Mouse (Mus musculus): Measurements from ENCODE around the gene Gm28557. TPM values are rescaled to one million over a fixed set of nuclear protein-coding genes. Genes with fewer than 3 reads are reported as not detected.
A peak's percentile ranks its signal among the peaks of the same experiment; 100 is the strongest.
"Not testable (repeated sequence)": the region's sequence is repeated elsewhere in the genome, so short reads cannot be mapped to it uniquely, and the experiment has no call there.

Gm28557 gene
- polyA plus RNA-seq (2012; rRNA removed): 4.0 and 5.0 TPM in 2 replicates

- Histone ChIP-seq H3K4me1 (ENCODE audit: control insufficient read depth, insufficient read depth, low read length) (peaks cover 4% of the 10 kb centered on the region), H3K36me3 (ENCODE audit: control insufficient read depth, insufficient read depth, low read length) (no peaks in the 10 kb centered on the region), H3K27me3 (replicated peaks; ENCODE audit: control insufficient read depth, insufficient read depth, low read length) (no peaks in the 10 kb centered on the region), H3K4me3 (ENCODE audit: insufficient read depth, low read depth, low read length) (peak within 1 kb of the TSS; percentile 85), H3K27ac (ENCODE audit: insufficient read depth, low read depth, low read length) (peak within 1 kb of the TSS; percentile 85)
- WGBS: under 1% methylated on average over 17 of the region's 17 CpGs
- peak; percentile 99 for DNase-seq
- TF ChIP-seq CTCF (conservative IDR thresholded peaks at IDR 0.05; ENCODE audit: insufficient read depth, insufficient read length, low read depth, low read length): peak; percentile 57
- peak; percentile 28 for TF ChIP-seq POLR2A (IDR thresholded peaks at IDR 0.05; ENCODE audit: low read depth, low read length)
Measured at GRCm38 (mm10) chr13:67108194-67108820, at the start of gene Gm28557. Gene Gm28557, minus strand, starts transcription at chr13:67108604.

- Histone ChIP-seq H3K27ac (ENCODE audit: insufficient read depth, low read depth, low read length) (no peak overlapping the region), H3K4me3 (ENCODE audit: insufficient read depth, low read depth, low read length) (peak overlapping the region; percentile 77), H3K4me1 (ENCODE audit: control insufficient read depth, insufficient read depth, low read length) (no peaks in the 10 kb centered on the region), H3K36me3 (ENCODE audit: control insufficient read depth, insufficient read depth, low read length) (no peaks in the 10 kb centered on the region), H3K27me3 (replicated peaks; ENCODE audit: control insufficient read depth, insufficient read depth, low read length) (no peaks in the 10 kb centered on the region)
- TF ChIP-seq CTCF (conservative IDR thresholded peaks at IDR 0.05; ENCODE audit: insufficient read depth, insufficient read length, low read depth, low read length) (no peak), POLR2A (IDR thresholded peaks at IDR 0.05; ENCODE audit: low read depth, low read length) (no peak)
- DNase-seq: peak; percentile 91
- 1% methylated on average over 18 of the region's 18 CpGs for WGBS
Measured at GRCm38 (mm10) chr13:67128038-67128721, 19.8 kb upstream of the Gm28557 start.

- 78% methylated on average over 10 of the region's 10 CpGs for WGBS
- not testable (repeated sequence) for H3K4me3 ChIP-seq (ENCODE audit: insufficient read depth, low read depth, low read length); H3K4me1 ChIP-seq (ENCODE audit: control insufficient read depth, insufficient read depth, low read length); H3K36me3 ChIP-seq (ENCODE audit: control insufficient read depth, insufficient read depth, low read length); H3K27me3 ChIP-seq (replicated peaks; ENCODE audit: control insufficient read depth, insufficient read depth, low read length); DNase-seq; H3K27ac ChIP-seq (ENCODE audit: insufficient read depth, low read depth, low read length)
Measured at GRCm38 (mm10) chr13:67127507-67127906, 19.1 kb upstream of the Gm28557 start.

- DNase-seq: no peak
- Histone ChIP-seq H3K27me3 (replicated peaks; ENCODE audit: control insufficient read depth, insufficient read depth, low read length) (no peaks in the 10 kb centered on the region), H3K4me3 (ENCODE audit: insufficient read depth, low read depth, low read length) (no peak overlapping the region), H3K4me1 (ENCODE audit: control insufficient read depth, insufficient read depth, low read length) (no peaks in the 10 kb centered on the region), H3K36me3 (ENCODE audit: control insufficient read depth, insufficient read depth, low read length) (no peaks in the 10 kb centered on the region), H3K27ac (ENCODE audit: insufficient read depth, low read depth, low read length) (no peak overlapping the region)
- 88% methylated on average over 1 of the region's 1 CpGs for WGBS
- TF ChIP-seq POLR2A (IDR thresholded peaks at IDR 0.05; ENCODE audit: low read depth, low read length) (no peak), CTCF (conservative IDR thresholded peaks at IDR 0.05; ENCODE audit: insufficient read depth, insufficient read length, low read depth, low read length) (no peak)
Measured at GRCm38 (mm10) chr13:67124460-67124859, 16.1 kb upstream of the Gm28557 start.

- H3K27ac ChIP-seq (ENCODE audit: insufficient read depth, low read depth, low read length); H3K4me1 ChIP-seq (ENCODE audit: control insufficient read depth, insufficient read depth, low read length); H3K36me3 ChIP-seq (ENCODE audit: control insufficient read depth, insufficient read depth, low read length); H3K4me3 ChIP-seq (ENCODE audit: insufficient read depth, low read depth, low read length); DNase-seq; H3K27me3 ChIP-seq (replicated peaks; ENCODE audit: control insufficient read depth, insufficient read depth, low read length): not testable (repeated sequence)
Measured at GRCm38 (mm10) chr13:67121360-67121759, 13.0 kb upstream of the Gm28557 start, which contains the start of gene Zfp759. Gene Zfp759, plus strand, starts transcription at chr13:67121660.

- not testable (repeated sequence) for H3K4me1 ChIP-seq (ENCODE audit: control insufficient read depth, insufficient read depth, low read length)
Measured at GRCm38 (mm10) chr13:67116163-67116562, 7.8 kb upstream of the Gm28557 start, which contains the start of gene Rslcan18. Gene Rslcan18, minus strand, starts transcription at chr13:67116263.

GRCm38 (mm10) chr13:67113287-67113686 lies 4.9 kb upstream of the Gm28557 start:
- H3K27ac ChIP-seq (ENCODE audit: insufficient read depth, low read depth, low read length): no peak overlapping the region
- no peaks in the 10 kb centered on the region for H3K27me3 ChIP-seq (replicated peaks; ENCODE audit: control insufficient read depth, insufficient read depth, low read length)
- DNase-seq: no peak
- no peaks in the 10 kb centered on the region for H3K36me3 ChIP-seq (ENCODE audit: control insufficient read depth, insufficient read depth, low read length)
- WGBS: 91% methylated on average over 2 of the region's 2 CpGs
- H3K4me3 ChIP-seq (ENCODE audit: insufficient read depth, low read depth, low read length): no peak overlapping the region
- TF ChIP-seq CTCF (conservative IDR thresholded peaks at IDR 0.05; ENCODE audit: insufficient read depth, insufficient read length, low read depth, low read length): no peak
- no peak for TF ChIP-seq POLR2A (IDR thresholded peaks at IDR 0.05; ENCODE audit: low read depth, low read length)
- H3K4me1 ChIP-seq (ENCODE audit: control insufficient read depth, insufficient read depth, low read length): no peaks in the 10 kb centered on the region

More at GRCm38 (mm10) chr13:67116163-67116562, 7.8 kb upstream of the Gm28557 start, which contains the start of gene Rslcan18:
- WGBS: 89% methylated on average over 8 of the region's 8 CpGs
- not testable (repeated sequence) for DNase-seq; H3K27ac ChIP-seq (ENCODE audit: insufficient read depth, low read depth, low read length); H3K36me3 ChIP-seq (ENCODE audit: control insufficient read depth, insufficient read depth, low read length); H3K27me3 ChIP-seq (replicated peaks; ENCODE audit: control insufficient read depth, insufficient read depth, low read length); H3K4me3 ChIP-seq (ENCODE audit: insufficient read depth, low read depth, low read length)

Measured in kidney, adult 2 months (tissue).